Mouse (Mus musculus): ENCODE data around the gene Bend7.
A peak's percentile ranks its signal among the peaks of the same experiment; 100 is the strongest.

Bend7 gene

GRCm38 (mm10) chr2:4717769-4718661 lies at the start of gene Bend7:
Gene Bend7 (plus strand): TSS chr2:4717831.
- peak; percentile 59 for DNase-seq (ENCODE audit: extremely low spot score)

DNA sequence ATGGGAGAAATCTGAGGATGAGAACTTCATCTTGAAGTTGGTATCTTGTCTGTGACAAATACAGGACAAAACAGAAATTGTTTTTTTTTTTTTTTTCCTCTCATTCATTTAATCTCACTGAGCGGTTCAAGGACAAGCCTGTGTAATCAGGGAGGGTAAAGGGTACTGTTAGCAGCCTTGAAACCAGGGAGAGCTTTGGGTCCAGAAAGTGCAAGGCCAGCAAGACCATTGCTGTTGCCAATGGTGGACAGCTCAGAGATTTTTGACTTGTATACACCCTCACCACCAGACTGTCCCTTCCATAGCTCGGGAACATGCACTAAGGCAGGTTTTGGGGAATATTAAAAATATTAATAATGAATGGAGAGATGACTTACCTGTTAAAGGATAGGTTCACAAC lies 49.0 kb upstream of the Bend7 start:
- DNase-seq (ENCODE audit: extremely low spot score), result no peak

DNA sequence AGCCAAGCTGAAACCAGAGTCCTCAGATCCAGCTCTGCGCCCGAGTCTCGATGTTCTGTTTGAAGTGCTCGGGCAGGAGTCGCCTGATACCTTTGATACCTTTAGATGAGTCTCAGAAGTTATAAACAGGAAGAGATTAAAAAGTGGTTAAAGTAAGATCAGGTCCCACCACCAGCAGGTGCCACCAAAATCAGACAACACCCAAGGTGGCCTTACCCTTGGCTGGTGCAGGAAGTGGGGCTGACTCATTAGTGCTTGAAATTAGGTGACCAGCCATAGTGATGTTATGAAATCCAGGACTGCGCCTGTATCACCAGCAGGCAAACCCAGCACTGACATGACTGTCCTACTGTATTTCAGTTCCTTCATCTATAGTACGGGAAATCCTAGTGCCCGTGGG lies 47.9 kb upstream of the Bend7 start:
- DNase-seq (ENCODE audit: extremely low spot score), result no peak

- DNase-seq (ENCODE audit: extremely low spot score), result no peak
Measured at GRCm38 (mm10) chr2:4671636-4672035, 46.0 kb upstream of the Bend7 start.

DNA sequence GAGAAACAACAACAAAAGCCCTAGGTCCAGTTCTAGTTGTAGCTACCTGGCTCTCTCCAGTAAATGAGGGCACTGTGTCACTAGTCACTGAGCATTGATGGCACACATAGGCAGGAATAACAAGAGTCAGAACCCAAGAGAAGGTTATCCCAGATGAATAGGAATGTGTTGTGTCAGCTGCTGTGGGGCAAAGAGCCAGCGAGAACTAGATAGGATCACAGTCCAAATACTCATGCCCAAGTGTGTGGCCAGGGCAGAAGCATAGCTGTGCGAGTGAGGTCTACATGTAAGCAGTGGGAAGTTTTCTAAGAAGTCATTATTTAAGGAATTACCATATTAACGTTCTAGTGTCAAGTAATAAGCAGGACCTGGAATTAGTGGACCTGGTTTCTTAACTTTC lies 37.7 kb upstream of the Bend7 start:
- no peak for DNase-seq (ENCODE audit: extremely low spot score)

DNA sequence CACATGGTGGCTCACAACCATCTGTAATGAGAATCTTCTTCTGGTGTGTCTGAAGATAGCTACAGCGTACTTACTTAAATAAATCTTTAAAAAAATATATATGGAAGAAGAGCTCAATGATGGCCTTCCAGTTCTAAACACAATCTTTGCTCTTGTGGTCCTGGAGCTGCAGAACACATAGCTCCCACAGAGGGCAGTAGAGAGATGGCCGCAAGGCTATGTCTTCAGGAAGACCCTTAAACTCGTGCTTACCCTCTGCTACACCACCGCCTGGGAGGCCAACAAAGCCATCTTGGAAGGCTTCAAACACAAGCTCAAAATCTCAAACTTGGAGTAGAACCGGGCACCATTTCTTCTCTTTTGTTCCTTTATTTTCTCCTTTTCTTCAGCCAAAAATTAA lies 6.4 kb upstream of the Bend7 start:
- peak; percentile 10 for DNase-seq (ENCODE audit: extremely low spot score)

DNA sequence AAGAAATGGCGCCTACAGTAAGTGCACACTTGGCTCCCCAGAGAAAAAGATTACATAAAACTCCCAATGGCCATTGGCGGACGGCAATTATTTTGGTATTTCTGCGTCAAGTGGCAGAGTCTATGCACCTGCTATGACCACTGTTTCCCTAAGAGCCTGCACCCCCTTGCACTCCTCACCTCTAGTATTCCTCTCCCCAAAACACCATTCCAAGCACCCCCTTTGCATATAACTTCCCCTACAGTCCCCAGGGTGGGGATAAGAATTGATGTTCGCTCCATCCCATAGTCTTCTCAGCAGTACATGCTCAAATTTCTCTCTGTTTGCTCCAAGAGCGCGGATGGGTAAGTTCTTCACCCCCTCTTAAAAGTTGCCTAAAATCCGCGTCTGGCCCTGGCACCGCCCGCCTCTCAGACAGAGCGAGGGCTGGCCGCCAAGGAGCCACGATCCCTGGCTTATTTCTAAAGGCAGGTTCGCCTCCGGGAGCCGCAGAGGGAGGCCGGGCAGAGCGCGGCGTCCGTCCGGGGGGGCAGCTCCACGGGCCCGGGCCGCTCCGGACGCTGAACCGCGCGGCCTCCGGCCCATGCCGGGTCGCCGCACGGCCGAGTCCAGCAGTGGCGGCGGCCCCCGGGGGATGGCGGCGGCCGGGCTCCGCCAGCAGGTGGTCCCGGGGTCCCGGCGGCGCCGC lies 406 bp upstream of the Bend7 start:
- DNase-seq (ENCODE audit: extremely low spot score), result peak; percentile 55

DNA sequence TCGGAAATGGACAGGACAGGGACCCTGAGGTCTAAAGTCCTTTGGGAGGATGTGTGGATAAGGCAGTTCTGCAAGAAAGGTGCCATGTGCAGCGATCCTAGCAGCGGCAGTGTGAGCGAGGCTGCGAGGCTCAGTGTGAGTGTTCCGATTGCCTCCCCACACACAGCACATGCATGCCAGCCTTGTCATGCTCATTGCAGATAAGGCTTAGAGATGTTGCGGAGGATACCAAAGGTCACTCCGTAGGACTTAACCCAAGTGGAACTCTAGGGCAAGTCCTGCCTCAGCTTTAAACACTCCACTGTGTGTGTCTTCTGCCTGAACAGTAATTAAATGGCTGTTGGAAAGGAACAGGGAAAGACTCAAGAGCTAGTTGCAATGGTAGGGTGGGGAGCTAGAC lies 5.5 kb downstream of the Bend7 start:
- DNase-seq (ENCODE audit: extremely low spot score), result no peak

DNA sequence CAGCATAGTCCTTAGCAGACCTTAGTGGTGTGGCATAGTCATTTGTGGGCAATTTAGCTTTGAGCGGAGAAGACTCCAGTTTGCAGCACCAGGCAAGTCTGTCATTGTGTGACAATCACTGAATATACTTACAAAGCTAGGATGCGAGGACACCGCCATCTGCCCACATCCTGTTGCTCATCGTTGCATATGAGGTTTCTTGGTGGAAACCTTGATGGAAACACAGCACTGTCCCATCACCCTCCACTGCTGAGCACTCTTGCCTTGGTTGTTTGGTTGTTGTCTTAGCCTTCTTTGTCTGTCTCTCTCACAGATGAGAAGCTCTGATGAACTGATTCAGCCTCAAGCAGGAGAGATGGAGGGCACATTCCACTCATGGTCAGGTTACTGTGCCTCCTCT lies 12.5 kb downstream of the Bend7 start:
- DNase-seq (ENCODE audit: extremely low spot score), result no peak

GRCm38 (mm10) chr2:4733971-4734370 lies 16.3 kb downstream of the Bend7 start:
- no peak for DNase-seq (ENCODE audit: extremely low spot score)

DNA sequence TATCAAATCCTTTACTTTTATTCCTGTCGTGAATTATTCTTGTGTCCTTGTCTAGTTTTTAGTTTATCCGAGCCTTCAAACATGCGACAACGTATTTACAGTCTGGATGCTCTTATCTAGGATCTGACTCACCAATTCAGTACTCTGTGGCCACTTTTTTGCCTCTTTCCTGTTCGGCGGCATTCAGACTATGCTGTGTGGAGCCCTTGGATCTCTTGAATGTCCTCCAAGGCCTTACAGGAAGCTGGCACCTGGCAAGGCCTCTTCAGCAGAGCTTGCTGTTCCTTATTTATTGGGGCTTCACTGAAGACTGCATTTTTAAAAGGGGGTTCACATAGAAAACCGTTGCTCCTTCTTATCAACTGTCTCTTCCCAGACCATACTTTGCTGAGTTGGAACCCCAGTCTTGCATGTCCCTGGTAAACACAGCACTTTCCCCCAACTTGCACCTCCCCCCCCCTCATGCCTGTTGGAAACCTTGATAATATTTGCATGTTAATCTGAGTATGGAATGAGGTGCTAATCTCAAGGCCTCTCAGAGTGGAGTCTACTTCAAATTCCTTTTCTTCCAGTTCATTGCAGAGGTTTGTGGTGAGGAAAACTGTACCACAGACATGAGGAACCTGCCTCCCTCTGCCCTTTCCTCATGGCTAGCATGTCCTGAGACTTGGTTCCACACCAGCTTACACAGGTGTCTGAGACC lies 18.6 kb downstream of the Bend7 start:
- no peak for DNase-seq (ENCODE audit: extremely low spot score)

GRCm38 (mm10) chr2:4736798-4737155 lies 19.1 kb downstream of the Bend7 start:
- no peak for DNase-seq (ENCODE audit: extremely low spot score)

DNA sequence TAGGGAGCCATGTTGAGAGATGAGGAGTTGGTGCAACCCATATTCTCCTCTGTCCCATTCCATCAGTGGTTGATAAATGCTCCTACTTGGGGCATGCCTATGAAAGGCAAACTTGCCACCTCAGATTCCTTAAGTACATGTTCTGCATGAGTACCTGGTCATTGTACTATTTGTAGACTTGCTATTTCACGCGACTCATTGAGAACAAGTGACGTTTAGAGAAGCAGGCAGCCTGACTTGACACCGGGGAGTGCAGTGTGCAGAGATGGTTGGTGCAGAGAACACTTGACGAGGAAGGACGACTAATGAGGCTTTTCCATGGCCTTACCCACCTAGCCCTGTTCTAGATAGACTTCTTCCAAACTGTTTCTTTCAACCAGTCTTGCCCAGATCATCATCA lies 34.3 kb downstream of the Bend7 start:
- DNase-seq (ENCODE audit: extremely low spot score), result no peak

DNA sequence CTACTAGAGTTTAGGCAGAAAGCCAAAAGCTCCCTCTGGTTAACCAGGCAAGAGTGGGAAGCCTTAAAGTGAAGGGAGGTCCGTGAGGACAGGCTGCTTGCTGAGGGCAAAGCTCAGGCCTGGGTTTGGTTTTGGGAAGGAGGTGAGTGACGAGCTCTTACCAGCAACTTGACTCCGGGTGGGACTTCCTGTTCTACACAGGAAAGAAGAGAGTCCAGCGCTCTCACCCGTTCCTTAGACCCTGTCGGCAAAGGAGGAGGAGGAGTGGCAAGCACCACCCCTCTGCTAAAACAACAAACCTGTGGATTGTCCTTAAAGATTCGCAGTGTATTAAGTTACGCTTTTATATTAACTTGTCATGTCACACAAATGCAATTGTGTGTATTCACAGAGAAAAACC lies 38.1 kb downstream of the Bend7 start:
- DNase-seq (ENCODE audit: extremely low spot score), result no peak

- DNase-seq (ENCODE audit: extremely low spot score), result no peak
Measured at GRCm38 (mm10) chr2:4757218-4757617, 39.6 kb downstream of the Bend7 start.

DNA sequence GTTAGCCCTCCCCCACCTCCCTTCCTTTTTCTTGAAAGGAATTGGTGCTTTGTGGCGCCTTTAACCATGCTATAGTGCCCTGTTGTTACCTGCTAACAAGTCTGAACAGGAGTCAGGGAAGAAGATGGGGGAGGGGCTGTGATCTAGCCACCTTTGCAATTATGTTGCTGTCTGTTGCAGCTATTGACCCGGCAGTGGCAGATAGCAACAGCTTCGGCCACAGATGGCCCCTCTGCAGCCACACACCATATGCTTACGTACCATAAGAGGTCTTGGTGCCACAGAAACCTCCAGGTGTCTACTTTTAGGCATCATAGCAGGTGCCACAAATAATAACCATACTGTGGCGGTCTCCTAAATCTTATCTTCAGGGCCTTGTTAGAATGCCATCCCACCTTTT lies 43.1 kb downstream of the Bend7 start:
- DNase-seq (ENCODE audit: extremely low spot score), result no peak

DNA sequence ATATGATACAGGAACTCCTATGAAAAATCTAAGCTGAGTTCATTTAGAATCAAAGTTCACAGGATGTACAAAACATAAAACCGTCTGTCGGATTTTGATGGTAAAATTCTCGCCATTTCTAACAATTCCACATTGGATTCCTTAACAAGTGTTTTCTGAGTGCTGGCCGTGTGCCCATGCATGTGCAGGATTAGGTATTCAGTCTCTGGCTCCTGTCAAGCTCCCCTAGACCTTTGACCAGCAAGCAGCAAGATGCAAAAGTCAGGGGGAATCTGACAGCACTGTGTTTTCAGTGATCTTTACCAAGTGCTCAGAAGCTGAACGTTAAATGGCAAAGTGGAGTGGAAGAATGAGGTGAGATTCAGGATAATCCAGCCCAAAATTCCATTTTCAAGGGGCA lies 44.3 kb downstream of the Bend7 start:
- no peak for DNase-seq (ENCODE audit: extremely low spot score)

DNA sequence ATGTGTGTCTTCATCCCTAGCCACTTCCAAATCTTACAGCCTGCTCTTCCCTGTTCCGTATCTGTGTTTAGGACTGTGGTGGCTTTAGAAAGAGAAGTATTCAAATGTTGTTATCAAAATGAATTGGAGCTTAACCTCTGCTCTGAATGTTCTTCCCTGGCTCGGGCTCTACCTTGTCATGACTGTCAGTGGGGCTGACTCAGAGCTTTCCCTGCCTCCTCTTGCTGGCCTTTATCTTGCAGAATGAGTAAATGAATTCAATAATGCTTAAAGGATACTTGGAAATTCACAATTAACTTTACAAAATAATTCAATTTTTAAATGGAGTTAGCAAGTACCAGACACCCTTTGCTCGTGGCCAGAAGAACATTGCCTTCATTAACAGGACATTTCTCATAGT lies 46.4 kb downstream of the Bend7 start:
- no peak for DNase-seq (ENCODE audit: extremely low spot score)

GRCm38 (mm10) chr2:4770376-4770775 lies 52.7 kb downstream of the Bend7 start:
- DNase-seq (ENCODE audit: extremely low spot score), result no peak

- DNase-seq (ENCODE audit: extremely low spot score), result no peak
Measured at GRCm38 (mm10) chr2:4773911-4774310, 56.3 kb downstream of the Bend7 start.

DNA sequence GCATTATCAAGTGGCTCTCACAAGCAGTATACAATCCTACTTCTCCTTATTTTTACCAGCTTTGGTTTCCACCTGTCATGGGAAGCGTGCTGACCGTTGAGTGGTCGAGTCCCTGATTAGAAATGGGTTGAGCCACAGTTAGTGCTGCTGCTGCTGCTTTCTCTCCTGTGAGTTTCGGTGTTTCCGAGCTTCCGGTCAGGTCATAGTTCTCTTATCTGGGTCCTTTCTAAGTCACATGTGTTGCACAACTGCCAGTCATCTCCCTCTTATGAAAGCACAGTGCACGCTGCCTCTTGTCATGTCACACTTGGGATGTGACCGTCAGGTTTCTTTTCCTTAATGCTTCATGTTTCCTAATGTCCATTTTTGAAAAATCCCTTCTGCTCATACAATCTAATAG lies 59.7 kb downstream of the Bend7 start:
- DNase-seq (ENCODE audit: extremely low spot score), result no peak

- no peak for DNase-seq (ENCODE audit: extremely low spot score)
Measured at GRCm38 (mm10) chr2:4781641-4782040, 64.0 kb downstream of the Bend7 start.

DNA sequence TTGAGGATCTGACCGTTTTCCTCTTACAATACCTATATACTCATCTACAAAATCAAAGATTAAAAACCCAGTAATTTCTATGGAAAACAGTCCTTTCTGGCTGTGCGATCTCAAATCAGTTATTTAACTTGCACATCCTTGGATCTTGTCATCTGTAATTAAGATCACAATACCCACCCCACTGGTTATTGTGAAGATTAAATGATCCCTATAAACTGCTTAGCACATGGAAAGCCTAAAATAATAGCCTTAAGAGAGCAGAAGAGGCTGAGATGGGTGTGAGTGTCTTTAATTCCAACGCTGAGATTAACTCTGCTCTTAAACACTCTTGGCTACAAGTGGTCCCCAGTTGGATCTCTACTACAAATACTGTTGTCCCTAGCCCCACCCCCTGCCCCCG lies 64.8 kb downstream of the Bend7 start:
- no peak for DNase-seq (ENCODE audit: extremely low spot score)
